Mouse (Mus musculus): ENCODE results near the gene 0610010F05Rik.

DNA sequence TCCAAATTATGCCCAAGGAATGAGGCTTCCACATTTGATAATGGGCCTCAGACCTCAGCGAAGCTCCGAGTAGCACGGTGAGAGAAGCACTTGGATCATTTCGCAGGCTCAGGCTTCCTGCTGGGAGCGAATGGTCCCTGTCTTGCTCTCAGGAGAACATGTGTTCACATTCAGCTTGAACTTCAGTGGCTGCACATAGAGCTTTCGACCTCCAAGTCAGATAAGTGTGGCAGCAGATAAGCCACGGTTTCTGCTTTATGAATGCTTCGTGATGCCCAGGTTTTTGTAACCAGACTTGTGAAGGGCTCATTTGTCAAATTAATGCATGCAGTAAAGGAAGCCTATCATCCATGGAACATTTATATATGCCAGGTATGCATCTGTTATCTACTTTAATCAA, 1.1 kb upstream of the 0610010F05Rik start:
- TF ChIP-seq CTCF (IDR thresholded peaks at IDR 0.05; ENCODE audit: borderline replicate concordance, insufficient read depth, low read length) (no peak), POLR2A (IDR thresholded peaks at IDR 0.05; ENCODE audit: low read depth, low read length) (no peak)

All from embryonic fibroblast, embryonic 13.5 days (primary cell).